Mouse (Mus musculus): Measurements from ENCODE around the gene Supt6.

DNA sequence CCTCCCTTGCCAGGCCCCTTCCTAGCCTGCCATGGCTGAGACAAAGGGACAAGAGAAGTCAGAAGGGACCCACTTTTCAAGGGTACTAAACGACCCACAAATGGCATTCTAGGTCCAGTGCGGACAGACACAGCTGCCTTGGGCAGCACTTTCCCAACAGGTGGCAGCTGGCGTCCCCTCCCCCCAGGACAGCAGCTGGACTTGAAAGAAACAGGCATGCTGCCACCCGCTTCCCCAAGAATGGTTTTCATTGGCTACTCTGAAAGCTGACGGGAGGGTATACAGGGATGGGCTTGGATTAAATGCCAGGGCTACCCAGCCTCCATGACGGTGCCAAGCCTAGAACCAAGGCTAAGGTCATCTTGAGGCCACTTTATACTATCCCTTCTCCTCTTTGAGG, 83.3 kb downstream of the Supt6 start:
- TF ChIP-seq CTCF (IDR thresholded peaks at IDR 0.05) = no peak
- TF ChIP-seq EP300 (IDR thresholded peaks at IDR 0.05) = no peak
